Mouse (Mus musculus): ENCODE data around the gene Foxd1.

Gene Foxd1

DNA sequence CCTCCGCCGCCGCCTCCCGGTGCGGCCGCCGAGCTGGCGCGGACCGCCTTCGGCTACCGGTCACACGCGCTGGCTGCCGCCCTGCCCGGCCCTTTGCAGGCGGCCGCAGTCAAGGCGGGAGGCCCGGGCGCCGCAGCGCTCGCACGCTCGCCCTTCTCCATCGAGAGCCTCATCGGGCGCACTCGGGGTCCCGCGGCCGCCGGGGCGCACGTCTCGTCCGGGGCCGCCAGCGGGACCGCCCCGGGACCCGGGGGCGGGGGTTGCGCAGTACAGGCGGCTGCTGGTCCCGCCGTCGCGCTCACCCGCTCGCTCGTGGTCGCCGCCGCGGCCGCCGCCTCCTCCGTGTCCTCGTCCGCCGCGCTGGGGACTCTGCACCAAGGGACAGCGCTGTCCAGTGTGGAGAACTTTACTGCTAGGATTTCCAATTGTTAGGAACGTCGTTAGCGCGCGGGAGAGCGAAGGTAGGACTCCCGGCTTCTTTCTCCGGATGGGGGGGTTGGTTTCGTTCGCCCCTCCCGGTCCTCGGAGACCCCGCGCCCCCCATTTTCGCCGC is 1.6 kb downstream of the Foxd1 start:
- no peak for DNase-seq (ENCODE audit: low spot score)

GRCm38 (mm10) chr13:98356176-98356972 is 2.3 kb downstream of the Foxd1 start:
- DNase-seq (ENCODE audit: low spot score) = no peak

DNA sequence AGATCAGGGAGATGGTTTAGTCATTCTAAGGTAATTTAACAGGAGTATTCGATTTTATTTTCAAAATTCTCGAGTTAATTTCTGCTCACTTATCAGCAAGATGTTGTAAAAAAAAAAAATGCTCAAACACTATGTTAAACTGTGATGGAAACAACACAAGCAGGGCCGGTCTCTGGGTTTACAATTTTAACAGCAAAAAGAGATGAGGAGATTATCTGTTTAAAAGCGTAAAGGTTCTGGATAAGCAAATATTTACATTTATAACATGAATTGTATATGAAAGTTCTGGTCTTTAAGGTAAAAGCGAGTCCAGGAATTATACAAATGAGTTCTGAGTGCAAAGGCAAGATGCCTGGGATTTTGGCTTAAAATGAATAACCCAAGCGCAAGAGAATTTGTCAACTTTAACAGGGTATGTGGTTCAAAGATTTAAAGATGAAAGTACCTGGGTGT is 3.0 kb downstream of the Foxd1 start:
- DNase-seq (ENCODE audit: low spot score) = no peak

DNA sequence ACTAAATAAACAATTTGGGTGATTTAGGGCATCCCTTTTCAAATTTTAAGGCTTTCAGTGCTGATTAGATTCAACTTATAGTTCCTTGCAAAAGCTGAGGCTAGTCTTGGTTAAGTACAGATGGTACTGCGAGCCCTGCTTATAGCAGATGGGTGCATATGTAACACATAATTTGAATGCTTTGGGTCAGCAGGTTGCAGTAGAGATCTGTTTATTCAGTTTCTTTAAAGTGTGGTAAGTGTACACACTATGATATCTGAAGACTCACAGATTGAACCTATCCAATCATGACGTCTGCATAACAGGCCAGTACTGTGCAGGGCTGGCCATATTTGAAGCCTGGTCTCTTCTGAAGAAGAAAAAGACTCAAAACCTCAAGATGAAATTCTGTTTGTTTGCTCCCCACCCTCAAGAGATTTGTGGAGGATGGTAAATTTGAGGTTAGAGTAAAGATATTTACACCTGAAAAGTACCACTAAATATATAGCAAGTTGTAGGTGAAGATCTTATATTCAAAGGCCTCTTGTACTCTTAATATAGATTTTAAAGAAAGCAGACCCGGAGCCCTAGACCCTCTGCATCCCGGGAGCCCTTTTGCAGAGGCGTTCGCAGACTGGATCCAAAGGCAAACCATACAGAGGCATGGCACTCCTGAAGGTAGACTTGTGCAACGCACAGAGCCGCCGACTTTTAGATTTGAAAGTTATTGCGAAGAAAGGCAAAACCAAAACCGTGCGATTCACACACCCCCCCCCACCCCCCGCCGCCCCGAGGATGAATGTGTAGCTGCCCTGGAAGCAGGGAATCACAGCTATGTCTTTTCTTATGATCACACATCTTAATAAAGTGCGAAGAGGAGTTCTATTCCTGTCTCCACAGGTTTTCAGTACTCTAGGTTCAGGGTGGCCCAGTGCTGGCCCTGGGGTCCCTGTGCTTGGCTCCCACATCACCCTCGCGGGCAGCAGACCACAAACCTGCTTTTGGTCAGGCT is 3.7 kb downstream of the Foxd1 start:
- no peak for DNase-seq (ENCODE audit: low spot score)

DNA sequence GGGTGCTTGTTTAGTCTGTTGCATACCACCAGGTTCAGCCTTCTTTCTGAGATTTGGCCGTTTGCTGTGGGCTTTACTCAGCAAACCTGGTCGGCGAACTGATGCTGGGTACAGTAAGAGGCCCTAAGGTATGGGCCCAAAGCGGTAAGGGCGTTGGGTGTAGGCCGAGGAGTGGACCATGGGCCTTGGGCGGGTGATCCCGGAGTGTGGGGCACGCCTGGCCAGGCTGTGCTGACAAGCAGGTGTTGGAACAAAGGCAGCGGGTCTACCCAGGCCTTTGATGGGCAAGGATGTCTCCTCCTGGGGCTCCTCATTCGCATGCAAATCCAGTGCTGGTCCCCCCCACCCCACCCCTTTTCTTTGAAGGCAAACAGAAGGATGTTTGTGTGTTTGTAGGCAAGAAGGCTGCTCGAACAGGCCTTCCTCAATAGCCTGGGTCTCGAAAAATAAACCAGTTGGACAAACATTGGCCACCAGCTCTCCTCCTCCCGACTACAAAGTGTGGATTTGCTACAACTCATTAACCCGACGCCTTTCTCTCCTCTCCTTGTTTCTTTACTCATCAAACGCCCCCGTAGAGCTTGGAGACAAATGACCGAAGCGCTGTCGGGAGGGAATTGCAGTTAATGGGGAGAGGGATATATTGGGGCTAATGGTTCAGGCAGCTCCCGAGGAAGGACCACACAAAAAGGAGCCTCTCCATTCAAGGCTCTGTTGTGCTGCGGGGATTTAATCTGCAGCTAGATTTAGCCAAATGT is 4.6 kb downstream of the Foxd1 start:
- DNase-seq (ENCODE audit: low spot score) = no peak

DNA sequence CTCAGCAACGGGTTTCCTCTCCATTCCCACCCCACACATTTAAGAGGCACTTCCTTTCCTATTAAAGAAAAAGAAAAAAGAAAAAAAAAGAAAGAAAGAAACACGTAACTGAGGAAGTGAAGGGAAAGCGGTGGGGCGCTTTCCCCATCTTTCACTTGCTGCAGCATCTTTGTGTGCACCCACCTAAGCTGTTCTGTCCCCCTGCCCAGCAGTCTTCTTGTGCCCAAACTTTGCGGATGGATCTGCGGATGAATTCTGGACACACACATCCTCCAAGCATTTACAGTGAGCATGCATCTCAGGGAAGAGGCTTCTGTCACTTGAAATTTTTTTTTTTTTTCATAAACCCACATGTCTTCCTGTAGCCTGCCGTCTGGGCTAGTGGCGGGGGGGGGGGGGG is 5.3 kb downstream of the Foxd1 start:
- no peak for DNase-seq (ENCODE audit: low spot score)

DNA sequence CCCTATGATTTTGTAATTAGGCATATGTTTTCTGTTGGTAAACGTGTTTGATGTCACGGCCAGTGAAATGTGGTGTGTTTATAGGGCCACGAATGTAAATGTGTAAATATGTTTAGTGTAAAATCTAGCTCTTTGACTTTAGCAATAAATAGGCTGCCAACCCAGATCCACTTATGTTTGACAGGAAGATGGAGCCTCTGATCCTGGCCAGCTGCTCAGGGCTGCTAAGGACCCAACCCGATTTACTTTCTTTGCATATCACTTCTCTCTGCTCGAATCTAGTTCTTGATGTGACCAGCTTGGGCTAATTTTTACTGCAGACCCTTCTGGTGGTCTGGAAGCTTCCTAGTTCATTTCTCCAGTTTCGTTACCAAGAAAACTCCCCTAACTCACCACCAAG is 6.3 kb downstream of the Foxd1 start:
- no peak for DNase-seq (ENCODE audit: low spot score)

DNA sequence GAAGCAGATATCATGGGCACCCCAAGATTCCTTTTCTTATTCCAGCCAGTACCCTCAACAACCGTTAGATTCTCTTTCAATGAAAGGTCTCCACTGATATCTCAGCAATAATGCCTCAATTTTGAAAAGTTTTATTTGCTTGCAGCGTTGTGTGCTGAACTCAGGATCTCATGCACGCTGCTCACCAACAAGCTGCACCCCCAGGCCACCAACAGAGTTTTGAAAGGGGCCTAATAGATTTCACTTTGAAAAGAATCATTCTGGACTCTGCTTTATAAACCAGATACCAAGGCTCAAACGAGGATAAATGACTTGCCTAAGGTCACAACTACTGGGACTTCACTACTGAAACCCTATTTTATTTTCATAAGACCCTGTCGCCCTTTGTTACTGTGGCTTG is 7.1 kb downstream of the Foxd1 start:
- no peak for DNase-seq (ENCODE audit: low spot score)

- DNase-seq (ENCODE audit: low spot score) = no peak
Measured at GRCm38 (mm10) chr13:98363046-98363445, 9.0 kb downstream of the Foxd1 start.

DNA sequence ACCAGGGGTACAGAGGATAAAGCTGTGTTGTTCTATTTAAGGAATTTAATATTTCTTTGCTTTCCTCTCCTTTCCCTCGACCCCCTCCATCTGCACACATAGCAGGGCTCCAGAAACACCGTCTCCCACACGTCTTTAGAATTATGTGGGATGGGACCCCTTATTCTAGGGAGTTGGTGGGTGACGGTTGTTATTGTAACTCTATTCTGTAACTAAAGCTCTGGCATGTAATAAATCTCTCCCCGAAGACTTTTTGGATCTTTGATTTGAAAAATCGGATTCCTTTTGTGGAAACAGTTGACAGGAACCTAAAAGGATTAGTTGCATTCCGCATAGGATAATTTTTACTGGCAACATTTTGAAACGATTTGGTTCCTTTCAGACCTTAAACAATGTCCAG is 11.0 kb downstream of the Foxd1 start:
- no peak for DNase-seq (ENCODE audit: low spot score)

- DNase-seq (ENCODE audit: low spot score) = no peak
Measured at GRCm38 (mm10) chr13:98365766-98366421, 11.9 kb downstream of the Foxd1 start.

GRCm38 (mm10) chr13:98366469-98367275 is 12.6 kb downstream of the Foxd1 start:
- DNase-seq (ENCODE audit: low spot score) = no peak

GRCm38 (mm10) chr13:98367601-98368000 is 13.6 kb downstream of the Foxd1 start:
- no peak for DNase-seq (ENCODE audit: low spot score)

DNA sequence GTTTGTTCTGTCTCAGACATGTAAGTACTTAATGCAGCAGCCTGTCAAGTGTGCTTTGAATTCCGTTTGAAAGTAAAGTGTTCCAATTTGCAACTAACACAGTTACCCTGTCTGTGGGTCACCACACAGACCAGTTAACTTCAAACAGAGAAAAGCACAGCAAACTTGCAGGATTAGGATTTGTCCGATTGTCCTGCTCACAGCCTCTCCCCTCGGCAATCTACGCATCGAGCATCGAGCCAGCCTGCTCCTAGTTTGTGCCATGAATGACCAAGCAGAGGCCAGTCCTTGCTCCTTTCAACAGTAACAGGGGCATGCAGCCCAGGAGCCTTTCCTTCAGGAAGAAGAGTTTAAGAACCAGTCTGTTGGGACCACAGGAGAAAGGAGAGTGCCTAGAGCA is 15.0 kb downstream of the Foxd1 start:
- DNase-seq (ENCODE audit: low spot score) = no peak

DNA sequence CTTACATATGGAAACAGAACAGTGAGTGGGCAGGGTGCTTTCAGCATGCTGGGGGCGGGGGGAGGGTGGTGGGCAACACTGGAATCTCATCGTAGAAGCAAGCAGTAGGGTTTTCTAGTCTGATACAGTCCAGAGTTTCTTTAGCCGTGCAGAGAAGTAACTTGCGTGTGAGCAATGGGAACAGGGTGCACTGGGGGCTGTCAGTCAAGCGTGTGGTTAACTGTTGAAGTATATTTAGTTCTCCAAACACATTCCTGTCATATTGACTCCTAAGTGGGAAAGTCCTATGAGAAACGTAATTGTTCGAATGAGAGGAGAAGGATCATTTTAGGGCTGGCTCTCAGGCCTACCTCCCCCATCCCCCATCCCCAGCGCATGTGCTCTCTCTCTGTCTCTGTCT is 20.5 kb downstream of the Foxd1 start:
- DNase-seq (ENCODE audit: low spot score) = no peak

DNA sequence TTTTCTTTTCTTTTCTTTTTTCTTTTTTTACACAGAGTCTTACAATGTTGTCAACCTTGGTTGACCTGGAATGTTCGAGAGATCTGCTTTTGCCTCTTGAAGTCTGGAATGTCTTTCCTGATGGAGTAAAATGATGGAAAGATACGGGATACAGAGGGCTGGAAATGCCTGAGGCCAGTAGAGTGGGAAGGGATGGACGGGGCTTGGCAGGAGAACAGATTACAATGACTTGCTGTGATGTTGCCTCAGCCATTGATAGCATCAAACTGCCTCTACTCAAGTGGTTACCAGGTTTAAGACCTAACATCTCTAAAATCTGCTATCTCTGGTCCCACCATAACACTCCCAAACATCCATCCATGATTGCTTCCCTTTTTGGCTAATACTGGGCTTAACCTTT is 20.9 kb downstream of the Foxd1 start:
- no peak for DNase-seq (ENCODE audit: low spot score)

DNA sequence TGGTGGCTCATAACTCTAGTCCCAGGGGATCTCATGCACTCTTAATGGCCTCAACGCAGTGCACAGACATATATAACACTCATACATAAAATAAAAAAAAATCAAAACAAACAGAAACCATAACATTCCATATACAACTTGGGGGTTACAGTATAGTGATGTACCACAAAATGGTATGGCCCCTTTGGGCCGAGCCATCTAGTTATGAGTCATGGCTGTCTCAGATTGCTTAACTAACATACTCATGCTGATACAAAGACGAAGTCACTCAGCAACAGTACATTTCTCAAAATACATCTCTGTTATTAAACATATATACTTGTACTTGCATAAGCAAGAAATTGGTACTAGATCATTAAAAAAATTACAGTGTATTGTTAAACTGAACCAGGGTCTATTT is 23.7 kb downstream of the Foxd1 start:
- DNase-seq (ENCODE audit: low spot score) = no peak

- no peak for DNase-seq (ENCODE audit: low spot score)
Measured at GRCm38 (mm10) chr13:98382751-98383150, 28.7 kb downstream of the Foxd1 start.

GRCm38 (mm10) chr13:98383911-98384498 is 30.0 kb downstream of the Foxd1 start:
- no peak for DNase-seq (ENCODE audit: low spot score)

- DNase-seq (ENCODE audit: low spot score) = no peak
Measured at GRCm38 (mm10) chr13:98385877-98386276, 31.8 kb downstream of the Foxd1 start.
